In the genomic region with DNA sequence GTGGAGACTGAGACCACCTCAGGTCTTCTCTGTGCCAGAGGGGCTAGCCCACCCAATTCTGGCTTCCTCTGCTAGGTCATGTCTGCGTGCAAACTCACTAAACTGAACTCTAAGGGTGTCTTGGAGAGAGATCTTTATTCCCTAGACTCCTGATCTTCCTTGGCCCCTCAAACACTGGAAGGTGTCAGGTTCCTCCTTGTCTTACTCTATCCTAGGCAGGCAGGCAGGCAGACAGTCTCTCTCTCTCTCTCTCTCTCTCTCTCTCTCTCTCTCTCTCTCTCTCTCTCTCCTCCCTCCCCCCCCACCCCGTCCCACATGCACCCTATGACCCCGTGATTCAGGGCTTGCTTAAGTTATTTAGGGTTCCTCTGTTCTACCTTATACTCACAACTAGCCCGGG, we compare ENCODE assay signal across 7 mouse cellular contexts. TPM values are rescaled to one million over a fixed set of nuclear protein-coding genes. Genes with fewer than 3 reads are reported as not detected.
DNase-seq lines count a peak whose midpoint lies in the region; ATAC-seq and TF ChIP-seq lines count a peak whose summit lies in the region.

No protein-coding gene starts in this region.

- H3K9me3 ChIP-seq in lung, embryonic 16.5 days (ENCODE audit: control insufficient read depth, low read length) = no peaks in the 10 kb centered on the region
- H3K9me3 ChIP-seq in limb, embryonic 13.5 days = no peaks in the 10 kb centered on the region

- H3K27ac ChIP-seq in lung, embryonic 16.5 days (ENCODE audit: low read length) = peak overlapping the region; percentile 23; the same call in 1 of the 2 replicates
- peak overlapping the region; percentile 63; the same call in 1 of the 2 replicates for H3K27ac ChIP-seq in embryonic fibroblast, embryonic 13.5 days (ENCODE audit: insufficient read depth, low read length)
- no peak overlapping the region for H3K27ac ChIP-seq in limb, embryonic 13.5 days
- no peak overlapping the region; the same call in 1 of the 2 replicates for H3K27ac ChIP-seq in small intestine, adult 2 months (ENCODE audit: insufficient read depth, low read depth, low read length)

- no peak for ATAC-seq in lung, embryonic 16.5 days (ENCODE audit: low read depth)
- ATAC-seq in limb, embryonic 13.5 days (ENCODE audit: low FRiP score, low read depth) = no peak

- H3K4me2 ChIP-seq in lung, embryonic 16.5 days (ENCODE audit: low read depth, low read length) = peak overlapping the region; percentile 99
- peak overlapping the region; percentile 98 for H3K4me2 ChIP-seq in limb, embryonic 13.5 days (replicated peaks)

- TF ChIP-seq POLR2A in embryonic fibroblast, embryonic 13.5 days (IDR thresholded peaks at IDR 0.05; ENCODE audit: low read depth, low read length) = no peak
- TF ChIP-seq POLR2A in small intestine, adult 2 months (IDR thresholded peaks at IDR 0.05; ENCODE audit: low read depth, low read length) = no peak

- no peak for DNase-seq in lung, postnatal 36 days
- DNase-seq in thymus, adult 18-20 months = no peak
- no peak for DNase-seq in layer of hippocampus, adult 9-10 months (ENCODE audit: low spot score)

- H3K36me3 ChIP-seq in lung, embryonic 16.5 days (ENCODE audit: control insufficient read depth, insufficient read depth, low read length) = no peaks in the 10 kb centered on the region
- H3K36me3 ChIP-seq in limb, embryonic 13.5 days = no peaks in the 10 kb centered on the region
- no peaks in the 10 kb centered on the region for H3K36me3 ChIP-seq in small intestine, adult 2 months (ENCODE audit: control insufficient read depth, insufficient read depth, low read length)

- WGBS in lung, embryonic 16.5 days = 6% methylated on average over 4 of the region's 4 CpGs
- 10% methylated on average over 4 of the region's 4 CpGs for WGBS in limb, embryonic 13.5 days
- 22% methylated on average over 4 of the region's 4 CpGs for whole genome bisulfite sequencing in small intestine, adult 2 months

- H3K9ac ChIP-seq in lung, embryonic 16.5 days (ENCODE audit: low read length) = peak overlapping the region; percentile 70
- peak overlapping the region; percentile 81 for H3K9ac ChIP-seq in limb, embryonic 13.5 days

- no peak for TF ChIP-seq CTCF in embryonic fibroblast, embryonic 13.5 days (IDR thresholded peaks at IDR 0.05; ENCODE audit: borderline replicate concordance, insufficient read depth, low read length)
- no peak for TF ChIP-seq CTCF in small intestine, adult 2 months (IDR thresholded peaks at IDR 0.05; ENCODE audit: extremely low read depth, insufficient read length, insufficient replicate concordance, low read depth, low read length)

- no peaks in the 10 kb centered on the region for H3K27me3 ChIP-seq in lung, embryonic 16.5 days (ENCODE audit: control insufficient read depth, insufficient read depth, low read depth, low read length)
- no peaks in the 10 kb centered on the region for H3K27me3 ChIP-seq in limb, embryonic 13.5 days
- no peaks in the 10 kb centered on the region; the same call in 1 of the 2 replicates for H3K27me3 ChIP-seq in small intestine, adult 2 months (ENCODE audit: control insufficient read depth, insufficient read depth, low read length)

- H3K4me3 ChIP-seq in lung, embryonic 16.5 days (ENCODE audit: low read length) = peak overlapping the region; percentile 62
- H3K4me3 ChIP-seq in embryonic fibroblast, embryonic 13.5 days (ENCODE audit: insufficient read depth, low read length) = peak overlapping the region; percentile 61
- H3K4me3 ChIP-seq in limb, embryonic 13.5 days = peak overlapping the region; percentile 77
- peak overlapping the region; percentile 87 for H3K4me3 ChIP-seq in small intestine, adult 2 months (ENCODE audit: low read depth, low read length)

- H3K4me1 ChIP-seq in lung, embryonic 16.5 days (replicated peaks; ENCODE audit: control insufficient read depth, insufficient read depth, low read length) = peaks cover 5% of the 10 kb centered on the region; the same call in 1 of the 2 replicates
- peaks cover 6% of the 10 kb centered on the region for H3K4me1 ChIP-seq in embryonic fibroblast, embryonic 13.5 days (ENCODE audit: control insufficient read depth, insufficient read depth, low read length)
- H3K4me1 ChIP-seq in limb, embryonic 13.5 days = peaks cover 25% of the 10 kb centered on the region
- H3K4me1 ChIP-seq in small intestine, adult 2 months (ENCODE audit: control insufficient read depth, insufficient read depth, insufficient read length, low read length) = peaks cover 4% of the 10 kb centered on the region

RNA-seq across cellular contexts. Expression of a gene that starts 0.9 kb away (rescaled TPM):
- 3.0 and 3.8 TPM in 2 replicates for polyA plus RNA-seq in lung, embryonic 16.5 days (2015; fragmentation: Nextera tagmentation; extraction: Ambion mirVana)
- 4.6 and 7.4 TPM in 2 replicates for polyA plus RNA-seq in embryonic fibroblast, embryonic 13.5 days (2011; ENCODE audit: insufficient read length, low read depth, missing spikeins)
- polyA plus RNA-seq in limb, embryonic 13.5 days (2015; fragmentation: Nextera tagmentation; extraction: Ambion mirVana) = 3.6 and 4.3 TPM in 2 replicates
- polyA plus RNA-seq in small intestine, adult 2 months (2012; rRNA removed) = 7.0 and 9.5 TPM in 2 replicates

Comparison
In these comparisons a context has a peak if more than half of its experiments do, and no peak if none do; other contexts are left out.
1. H3K27ac ChIP-seq: peak in lung, embryonic 16.5 days (single experiment) and embryonic fibroblast, embryonic 13.5 days (single experiment); none in limb, embryonic 13.5 days (single experiment) and small intestine, adult 2 months (single experiment).
2. Peak in every context shown above with its lines, with median percentiles within 50 percentile points of each other: H3K4me3 ChIP-seq.